Mouse (Mus musculus) liver, adult 2 months (tissue): ENCODE results near the gene Pabpc4. TPM values are rescaled to one million over a fixed set of nuclear protein-coding genes. Genes with fewer than 3 reads are reported as not detected.

Source experiments
- DNase-seq: peaks from one replicate; pipeline ENCODE4 v3.0.0-alpha.2; 2011; ENCODE audit warnings: low read depth, low spot score; ENCODE audit errors: extremely low read depth
- H3K27ac ChIP-seq: fragments of 200-500 bp; replicated peaks from 2 replicates; pipeline ENCODE4 v1.5.1; 2012; ENCODE audit warnings: low read depth, mild to moderate bottlenecking, control low read depth, inconsistent platforms, low read length; ENCODE audit not compliant: insufficient read depth
- H3K27me3 ChIP-seq: fragments of 200-500 bp; 2 replicates; pipeline ENCODE4 v1.6.1; 2012; ENCODE audit warnings: mild to moderate bottlenecking, moderate library complexity, low read length, inconsistent platforms; ENCODE audit not compliant: control insufficient read depth, insufficient read depth
- H3K36me3 ChIP-seq: fragments of 200-500 bp; 2 replicates; pipeline ENCODE4 v1.6.1; 2012; ENCODE audit warnings: low read length, inconsistent platforms; ENCODE audit not compliant: control insufficient read depth, insufficient read depth
- H3K4me1 ChIP-seq: fragments of 200-500 bp; 2 replicates; pipeline ENCODE4 v1.6.1; 2011; ENCODE audit warnings: low read length; ENCODE audit not compliant: control insufficient read depth, insufficient read depth
- H3K4me3 ChIP-seq: fragments of 200-500 bp; 2 replicates; pipeline ENCODE4 v1.5.1; 2011; ENCODE audit warnings: low read depth, mild to moderate bottlenecking, control low read depth, low read length, moderate library complexity; ENCODE audit not compliant: insufficient read depth
- H3K79me2 ChIP-seq: fragments of 200-500 bp; 2 replicates; pipeline ENCODE4 v1.6.1; 2012; ENCODE audit warnings: inconsistent platforms, mild to moderate bottlenecking, low read length, moderate library complexity; ENCODE audit not compliant: control insufficient read depth, insufficient read depth
- H3K9ac ChIP-seq: fragments of 200-500 bp; 2 replicates; pipeline ENCODE4 v1.6.1; 2012; ENCODE audit warnings: low read depth, mild to moderate bottlenecking, control low read depth, inconsistent platforms, low read length
- CTCF ChIP-seq: fragments of 200-500 bp; IDR thresholded peaks from 2 replicates; pipeline ENCODE4 v1.5.1; 2011; ENCODE audit warnings: low read depth, low read length, control low read depth
- POLR2A ChIP-seq: fragments of 200-500 bp; IDR thresholded peaks from 2 replicates; pipeline ENCODE4 v1.6.1; 2011; ENCODE audit warnings: low read length, control low read depth; ENCODE audit not compliant: insufficient read depth; ENCODE audit errors: extremely low read depth
- WGBS: fragments of 180-500 bp; shearing (Covaris S2); methylation state at CpG from one replicate; pipeline ENCODE4 v1.1.7; 2018; 5-methylcytosine and 5-hydroxymethylcytosine counted together
- polyA plus RNA-seq: library from polyadenylated mRNA; depleted of rRNA; stranded (reverse); fragments of >200 nt; gene quantifications from 2 replicates; pipeline ENCODE4 v1.2.3, GENCODE M21; 2012
- total RNA-seq: library from RNA; depleted of rRNA; stranded (reverse); fragments of >200 nt; gene quantifications from 2 replicates; pipeline ENCODE4 v1.2.3, GENCODE M21; 2014

Gene Pabpc4
- total and polyA plus RNA-seq, 2 experiments = 25.3 to 54.4 TPM

- Histone ChIP-seq H3K9ac (peak overlapping the region; percentile 10; the same call in 1 of the 2 replicates), H3K27ac (no peak overlapping the region), H3K36me3 (peaks cover 26% of the 10 kb centered on the region), H3K4me3 (no peak overlapping the region), H3K27me3 (no peaks in the 10 kb centered on the region), H3K4me1 (peaks cover 14% of the 10 kb centered on the region), H3K79me2 (peaks cover 10% of the 10 kb centered on the region; the same call in 1 of the 2 replicates)
- WGBS = 66% methylated on average over 6 of the region's 6 CpGs
- peak; percentile 23 for DNase-seq
- TF ChIP-seq POLR2A = no peak
- no peak for TF ChIP-seq CTCF
Measured at GRCm38 (mm10) chr4:123284731-123285624, 22.8 kb downstream of the Pabpc4 start.

GRCm38 (mm10) chr4:123286790-123287189 lies 24.6 kb downstream of the Pabpc4 start:
- Histone ChIP-seq H3K79me2 (peaks cover 10% of the 10 kb centered on the region; the same call in 1 of the 2 replicates), H3K27ac (no peak overlapping the region), H3K36me3 (peaks cover 34% of the 10 kb centered on the region), H3K27me3 (no peaks in the 10 kb centered on the region), H3K4me3 (no peak overlapping the region), H3K9ac (no peak overlapping the region), H3K4me1 (peaks cover 14% of the 10 kb centered on the region)
- 84% methylated on average over 2 of the region's 2 CpGs for WGBS
- TF ChIP-seq CTCF = no peak
- TF ChIP-seq POLR2A = no peak
- no peak for DNase-seq

- no peaks in the 10 kb centered on the region for H3K27me3 ChIP-seq
- H3K4me3 ChIP-seq = no peak overlapping the region
- H3K27ac ChIP-seq = no peak overlapping the region
- H3K9ac ChIP-seq = no peak overlapping the region
- TF ChIP-seq CTCF (no peak), POLR2A (no peak)
- WGBS = 93% methylated on average over 12 of the region's 12 CpGs
- H3K79me2 ChIP-seq = peaks cover 7% of the 10 kb centered on the region; the same call in 1 of the 2 replicates
- peaks cover 13% of the 10 kb centered on the region for H3K4me1 ChIP-seq
- peaks cover 55% of the 10 kb centered on the region for H3K36me3 ChIP-seq
- DNase-seq = no peak
Measured at GRCm38 (mm10) chr4:123289038-123289437, 26.9 kb downstream of the Pabpc4 start.

GRCm38 (mm10) chr4:123292390-123292789 lies 30.2 kb downstream of the Pabpc4 start:
- H3K79me2 ChIP-seq = no peaks in the 10 kb centered on the region
- DNase-seq = no peak
- 94% methylated on average over 3 of the region's 3 CpGs for WGBS
- no peaks in the 10 kb centered on the region for H3K27me3 ChIP-seq
- H3K4me1 ChIP-seq = no peaks in the 10 kb centered on the region
- H3K27ac ChIP-seq = no peak overlapping the region
- TF ChIP-seq CTCF (no peak), POLR2A (no peak)
- no peak overlapping the region for H3K4me3 ChIP-seq
- peaks cover 62% of the 10 kb centered on the region for H3K36me3 ChIP-seq
- no peak overlapping the region for H3K9ac ChIP-seq

GRCm38 (mm10) chr4:123292989-123293388 lies 30.8 kb downstream of the Pabpc4 start:
- no peak overlapping the region for H3K27ac ChIP-seq
- H3K9ac ChIP-seq = no peak overlapping the region
- H3K4me3 ChIP-seq = no peak overlapping the region
- no peak for TF ChIP-seq CTCF
- no peak for TF ChIP-seq POLR2A
- H3K36me3 ChIP-seq = peaks cover 63% of the 10 kb centered on the region
- no peaks in the 10 kb centered on the region for H3K4me1 ChIP-seq
- H3K27me3 ChIP-seq = no peaks in the 10 kb centered on the region
- H3K79me2 ChIP-seq = no peaks in the 10 kb centered on the region
- DNase-seq = no peak
- 86% methylated on average over 7 of the region's 7 CpGs for WGBS
